Mouse (Mus musculus) megakaryocyte, embryonic 14.5 days (primary cell): Measurements from ENCODE around the gene Ifit1bl2. TPM values are rescaled to one million over a fixed set of nuclear protein-coding genes. Genes with fewer than 3 reads are reported as not detected.
A peak's percentile ranks its signal among the peaks of the same experiment; 100 is the strongest.
"Not testable (repeated sequence)": the region's sequence is repeated elsewhere in the genome, so short reads cannot be mapped to it uniquely, and the experiment has no call there.

Experiments
- H3K27me3 ChIP-seq: replicated peaks from 2 replicates; pipeline ENCODE3; 2012; ENCODE audit warnings: inconsistent platforms
- H3K36me3 ChIP-seq: replicated peaks from 2 replicates; pipeline ENCODE3; 2012; ENCODE audit warnings: low read length, inconsistent platforms, mixed read lengths
- H3K4me1 ChIP-seq: 2 replicates; pipeline ENCODE4 v1.6.1; 2012; ENCODE audit warnings: inconsistent platforms
- H3K4me3 ChIP-seq: replicated peaks from 2 replicates; pipeline ENCODE3; 2012; ENCODE audit warnings: moderate library complexity, mild to moderate bottlenecking, inconsistent platforms
- H3K9me3 ChIP-seq: 2 replicates; pipeline ENCODE4 v1.6.1; 2012; ENCODE audit warnings: inconsistent platforms
- FLI1 ChIP-seq: IDR thresholded peaks from 2 replicates; pipeline ENCODE4 v1.6.1; 2012; ENCODE audit warnings: low read length, inconsistent platforms, mixed read lengths
- GATA1 ChIP-seq: IDR thresholded peaks from 3 replicates; pipeline ENCODE4 v1.6.1; 2012; ENCODE audit warnings: mixed read lengths, low read length, inconsistent platforms, borderline replicate concordance
- polyA plus RNA-seq: library from polyadenylated mRNA; stranded (reverse); fragments of >175 nt; gene quantifications from 2 replicates; pipeline ENCODE4 v1.2.3, GENCODE M21; 2012; ENCODE audit warnings: low replicate concordance; ENCODE audit not compliant: insufficient read depth

Gene Ifit1bl2
- polyA plus RNA-seq, 1 experiment: 0.30 TPM

GRCm38 (mm10) chr19:34607237-34608051, 33.1 kb downstream of the Ifit1bl2 start, which contains the start of gene Ifit3b:
Ifit3b (plus strand) TSS chr19:34607970.
- H3K4me3 ChIP-seq: peak within 1 kb of the TSS; percentile 72

GRCm38 (mm10) chr19:34605472-34605871, 35.1 kb downstream of the Ifit1bl2 start:
- H3K4me1 ChIP-seq: peaks cover 4% of the 10 kb centered on the region
- H3K27me3 ChIP-seq: peaks cover 2% of the 10 kb centered on the region
- H3K36me3 ChIP-seq: no peaks in the 10 kb centered on the region
- H3K4me3 ChIP-seq: no peak overlapping the region
- no peaks in the 10 kb centered on the region for H3K9me3 ChIP-seq
- TF ChIP-seq FLI1 (no peak), GATA1 (no peak)

More at GRCm38 (mm10) chr19:34607237-34608051, 33.1 kb downstream of the Ifit1bl2 start, which contains the start of gene Ifit3b:
- not testable (repeated sequence) for H3K36me3 ChIP-seq, H3K27me3 ChIP-seq, H3K9me3 ChIP-seq, H3K4me1 ChIP-seq

- not testable (repeated sequence) for H3K27me3 ChIP-seq
Observed at GRCm38 (mm10) chr19:34601888-34602287, 38.7 kb downstream of the Ifit1bl2 start, which contains the start of gene Ifit1bl1. Ifit1bl1 (minus strand) TSS chr19:34601956.

DNA sequence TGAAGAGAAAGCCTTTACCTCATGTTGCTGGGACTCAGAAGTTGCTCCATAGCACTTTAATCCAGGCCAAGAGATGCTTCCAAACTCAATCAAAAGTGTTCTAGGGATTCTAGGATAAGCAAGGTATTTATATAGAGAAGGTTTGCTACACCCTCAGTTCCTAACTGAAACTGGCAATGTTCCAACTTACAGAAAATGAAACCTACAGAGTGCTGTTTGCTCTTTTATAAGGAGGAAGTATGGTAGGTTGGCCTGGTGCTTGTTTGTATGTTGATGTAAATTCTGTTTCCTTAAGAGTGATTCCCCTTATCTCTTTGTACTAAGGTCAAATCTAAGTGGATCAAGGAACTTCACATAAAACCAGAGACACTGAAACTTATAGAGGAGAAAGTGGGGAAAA, 41.3 kb downstream of the Ifit1bl2 start:
- H3K9me3 ChIP-seq, H3K36me3 ChIP-seq, H3K4me3 ChIP-seq, H3K27me3 ChIP-seq: not testable (repeated sequence)
- peaks cover 10% of the 10 kb centered on the region for H3K4me1 ChIP-seq

More at GRCm38 (mm10) chr19:34601888-34602287, 38.7 kb downstream of the Ifit1bl2 start, which contains the start of gene Ifit1bl1:
- not testable (repeated sequence) for H3K9me3 ChIP-seq, H3K36me3 ChIP-seq, H3K4me1 ChIP-seq, H3K4me3 ChIP-seq

GRCm38 (mm10) chr19:34598341-34598740, 42.2 kb downstream of the Ifit1bl2 start:
- H3K36me3 ChIP-seq: no peaks in the 10 kb centered on the region
- peaks cover 10% of the 10 kb centered on the region for H3K4me1 ChIP-seq
- H3K9me3 ChIP-seq: no peaks in the 10 kb centered on the region
- no peak overlapping the region for H3K4me3 ChIP-seq
- peaks cover 8% of the 10 kb centered on the region for H3K27me3 ChIP-seq
- TF ChIP-seq GATA1: no peak
- no peak for TF ChIP-seq FLI1

DNA sequence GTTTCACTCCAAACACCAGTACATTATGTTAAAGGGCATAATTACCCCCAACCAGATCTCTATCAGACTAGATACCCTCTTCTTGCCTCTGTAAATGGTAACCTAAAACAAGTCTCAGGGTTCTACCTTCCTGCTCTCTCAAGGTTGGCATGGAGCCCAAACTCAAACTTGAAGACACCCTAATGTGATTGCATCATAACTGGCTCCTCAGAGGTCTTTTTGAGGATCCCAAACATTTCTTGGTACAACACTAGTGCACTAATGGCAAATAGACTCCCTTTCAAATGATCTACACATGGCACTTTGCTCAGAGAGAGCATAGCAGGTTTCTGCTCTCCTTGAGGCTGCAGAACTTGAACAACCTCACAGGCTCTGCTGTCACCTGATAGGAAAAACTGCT, 43.7 kb downstream of the Ifit1bl2 start:
- no peak overlapping the region for H3K4me3 ChIP-seq
- TF ChIP-seq FLI1: no peak
- no peak for TF ChIP-seq GATA1
- no peaks in the 10 kb centered on the region for H3K36me3 ChIP-seq
- H3K4me1 ChIP-seq: peaks cover 6% of the 10 kb centered on the region; the same call in 1 of the 2 replicates
- H3K9me3 ChIP-seq: no peaks in the 10 kb centered on the region
- H3K27me3 ChIP-seq: peaks cover 8% of the 10 kb centered on the region

DNA sequence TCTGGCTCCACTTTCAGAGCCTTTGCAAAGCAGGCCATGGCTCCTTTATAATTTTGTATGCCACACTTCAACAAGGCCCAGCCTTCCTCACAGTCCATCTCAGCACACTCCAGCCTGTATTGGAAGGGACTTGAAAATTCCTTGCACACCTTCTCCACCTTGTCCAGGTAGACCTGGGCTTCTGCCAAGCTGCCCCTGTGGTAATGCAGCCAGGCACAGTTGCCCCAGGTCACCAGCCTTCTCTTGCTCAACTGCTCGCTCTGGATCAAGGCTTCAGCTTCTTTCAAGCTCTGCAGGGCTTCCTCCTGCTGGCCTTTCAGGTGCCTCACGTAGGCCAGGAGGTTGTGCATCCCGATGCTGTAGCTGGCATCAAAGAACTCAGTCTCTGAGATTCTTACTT, 46.0 kb downstream of the Ifit1bl2 start:
- H3K4me3 ChIP-seq, H3K27me3 ChIP-seq, H3K9me3 ChIP-seq, H3K36me3 ChIP-seq, H3K4me1 ChIP-seq: not testable (repeated sequence)

- H3K4me3 ChIP-seq: no peak overlapping the region
- H3K4me1 ChIP-seq: peaks cover 5% of the 10 kb centered on the region; the same call in 1 of the 2 replicates
- no peaks in the 10 kb centered on the region for H3K9me3 ChIP-seq
- H3K27me3 ChIP-seq: peaks cover 8% of the 10 kb centered on the region
- TF ChIP-seq GATA1 (no peak), FLI1 (no peak)
- H3K36me3 ChIP-seq: no peaks in the 10 kb centered on the region
Observed at GRCm38 (mm10) chr19:34593456-34593855, 47.1 kb downstream of the Ifit1bl2 start.

DNA sequence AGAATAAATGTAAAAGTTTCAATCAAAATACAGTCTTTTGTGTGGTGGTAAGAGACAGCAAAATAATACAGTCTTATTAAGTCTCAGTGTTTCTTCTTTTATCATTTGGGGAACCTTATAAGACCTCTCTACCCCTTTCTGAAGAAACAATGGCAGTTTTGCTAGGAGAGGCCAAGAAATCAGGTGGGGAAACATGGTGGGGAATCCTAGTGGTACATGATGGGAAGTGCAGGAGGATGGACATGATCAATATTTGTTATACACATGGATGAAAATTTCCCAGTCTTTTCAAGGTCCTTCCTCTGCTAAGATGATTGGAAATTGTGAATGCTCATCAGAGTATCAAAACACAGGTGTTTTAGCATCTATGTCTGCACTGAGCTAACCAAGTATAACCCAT, 51.6 kb downstream of the Ifit1bl2 start:
- no peaks in the 10 kb centered on the region for H3K36me3 ChIP-seq
- no peaks in the 10 kb centered on the region for H3K9me3 ChIP-seq
- TF ChIP-seq FLI1 (no peak), GATA1 (no peak)
- no peaks in the 10 kb centered on the region for H3K27me3 ChIP-seq
- no peak overlapping the region for H3K4me3 ChIP-seq
- H3K4me1 ChIP-seq: peaks cover 5% of the 10 kb centered on the region; the same call in 1 of the 2 replicates

- not testable (repeated sequence) for H3K9me3 ChIP-seq, H3K36me3 ChIP-seq, H3K4me1 ChIP-seq, H3K27me3 ChIP-seq, H3K4me3 ChIP-seq
Observed at GRCm38 (mm10) chr19:34587898-34588692, 52.4 kb downstream of the Ifit1bl2 start.

GRCm38 (mm10) chr19:34585740-34586458, 54.6 kb downstream of the Ifit1bl2 start:
- not testable (repeated sequence) for H3K4me3 ChIP-seq, H3K36me3 ChIP-seq, H3K9me3 ChIP-seq, H3K27me3 ChIP-seq, H3K4me1 ChIP-seq

GRCm38 (mm10) chr19:34583126-34583766, 57.3 kb downstream of the Ifit1bl2 start, which contains the start of gene Ifit3:
Ifit3 (plus strand) TSS chr19:34583531.
- H3K27me3 ChIP-seq, H3K9me3 ChIP-seq, H3K36me3 ChIP-seq, H3K4me3 ChIP-seq, H3K4me1 ChIP-seq: not testable (repeated sequence)

DNA sequence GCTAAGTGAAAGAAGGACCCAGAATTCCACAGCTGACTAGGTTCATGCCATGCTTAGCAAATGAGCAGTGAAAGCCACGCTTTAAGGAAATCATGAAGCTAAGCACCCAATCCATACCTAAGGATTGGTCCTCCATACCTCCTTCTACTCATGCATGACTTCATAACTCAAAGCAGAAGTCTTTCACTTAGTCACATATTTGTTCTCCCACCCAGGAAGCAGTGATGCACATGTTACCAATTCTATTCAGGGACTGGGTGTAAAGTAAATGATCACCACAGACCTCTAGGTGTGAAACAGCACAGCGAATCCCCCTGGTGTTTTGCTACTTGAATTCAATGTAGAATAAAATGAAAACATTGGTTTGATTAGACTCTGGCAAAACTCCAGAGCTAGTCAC, 57.8 kb downstream of the Ifit1bl2 start:
- H3K36me3 ChIP-seq, H3K27me3 ChIP-seq, H3K9me3 ChIP-seq, H3K4me3 ChIP-seq, H3K4me1 ChIP-seq: not testable (repeated sequence)
